Mouse (Mus musculus) kidney, adult 9 months (tissue): Measurements from ENCODE around the gene Hmgb1.

Experiments
- DNase-seq: peaks from one replicate; pipeline ENCODE4 v3.0.0; 2022

Gene Hmgb1

DNA sequence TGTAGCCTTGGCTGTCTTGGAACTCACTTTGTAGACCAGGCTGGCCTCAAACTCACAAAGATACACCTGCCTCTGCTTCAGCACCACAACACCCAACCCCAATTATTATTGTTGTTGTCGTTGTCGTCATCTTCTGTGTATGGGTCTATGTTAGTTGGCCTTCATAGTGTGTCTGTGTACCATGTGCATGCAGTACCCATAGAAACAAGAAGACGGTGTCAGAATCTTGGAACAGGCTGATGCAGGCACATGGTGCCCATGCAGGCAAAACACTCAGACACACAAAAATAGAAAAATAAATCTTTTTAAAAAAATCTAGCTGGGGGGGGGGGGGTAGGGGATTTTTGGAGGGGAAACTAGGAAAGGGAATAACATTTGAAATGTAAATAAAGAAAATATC is 167.1 kb downstream of the Hmgb1 start:
- DNase-seq, result no peak

DNA sequence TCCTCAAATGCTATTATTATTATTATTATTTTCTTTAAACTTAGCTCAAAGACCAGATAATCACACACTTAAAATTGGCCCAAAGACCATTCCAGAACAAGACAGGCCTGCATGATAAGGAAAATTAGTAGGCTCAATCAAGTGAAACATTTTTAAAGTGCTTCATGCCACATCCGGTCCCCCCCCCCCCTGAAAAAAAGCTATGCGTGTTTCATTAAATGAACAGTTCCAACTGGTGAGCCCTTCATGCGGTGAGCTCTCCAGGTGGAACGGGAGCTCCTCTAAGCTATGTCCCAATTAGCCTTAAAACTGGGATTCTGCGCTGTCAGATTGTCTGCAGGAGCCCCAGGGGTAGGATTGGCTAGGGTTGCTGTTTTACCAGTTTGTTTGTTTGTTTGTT is 168.0 kb downstream of the Hmgb1 start:
- no peak for DNase-seq

DNA sequence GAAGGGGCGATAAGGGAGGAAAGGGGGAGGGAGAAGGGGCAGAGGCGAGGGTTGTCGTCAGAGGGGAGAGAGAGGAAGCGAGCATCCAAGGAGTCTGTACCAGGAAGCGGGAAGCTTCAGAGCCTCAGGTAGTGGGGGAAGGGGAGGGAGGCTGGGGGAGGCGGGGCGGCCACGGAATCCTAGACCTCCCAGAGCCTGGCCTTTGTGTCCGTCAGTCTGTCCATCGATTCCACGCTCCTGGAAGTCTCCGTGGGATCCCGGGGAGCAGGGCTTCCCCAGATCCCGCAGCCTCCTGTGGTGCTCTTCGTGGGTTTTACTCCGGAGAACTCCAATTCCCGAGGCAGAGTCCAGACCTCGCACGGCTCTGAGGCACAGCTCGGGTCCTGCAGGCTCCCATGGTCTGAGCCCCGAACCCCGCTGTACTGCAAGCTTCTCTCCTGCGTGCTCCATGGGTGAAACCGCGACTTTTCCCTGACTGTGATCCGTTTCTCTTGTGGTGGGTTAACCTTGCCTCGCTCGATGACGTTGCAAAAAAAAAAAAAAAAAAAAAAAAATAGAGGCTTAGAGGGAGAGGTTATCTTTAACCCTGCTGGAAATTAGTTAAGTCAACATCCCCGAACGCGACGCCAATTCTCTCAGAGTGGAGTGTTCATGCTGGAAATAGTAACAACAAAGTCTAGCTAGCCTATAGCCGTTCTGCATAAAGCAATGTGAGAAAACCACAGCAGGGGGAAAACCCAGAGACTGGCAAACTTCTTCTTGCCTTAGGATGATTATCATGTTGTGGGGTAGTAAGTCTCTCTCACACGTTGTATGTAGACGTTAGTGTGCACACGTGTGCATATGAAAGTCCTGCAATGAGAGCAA is 168.7 kb downstream of the Hmgb1 start:
- no peak for DNase-seq

DNA sequence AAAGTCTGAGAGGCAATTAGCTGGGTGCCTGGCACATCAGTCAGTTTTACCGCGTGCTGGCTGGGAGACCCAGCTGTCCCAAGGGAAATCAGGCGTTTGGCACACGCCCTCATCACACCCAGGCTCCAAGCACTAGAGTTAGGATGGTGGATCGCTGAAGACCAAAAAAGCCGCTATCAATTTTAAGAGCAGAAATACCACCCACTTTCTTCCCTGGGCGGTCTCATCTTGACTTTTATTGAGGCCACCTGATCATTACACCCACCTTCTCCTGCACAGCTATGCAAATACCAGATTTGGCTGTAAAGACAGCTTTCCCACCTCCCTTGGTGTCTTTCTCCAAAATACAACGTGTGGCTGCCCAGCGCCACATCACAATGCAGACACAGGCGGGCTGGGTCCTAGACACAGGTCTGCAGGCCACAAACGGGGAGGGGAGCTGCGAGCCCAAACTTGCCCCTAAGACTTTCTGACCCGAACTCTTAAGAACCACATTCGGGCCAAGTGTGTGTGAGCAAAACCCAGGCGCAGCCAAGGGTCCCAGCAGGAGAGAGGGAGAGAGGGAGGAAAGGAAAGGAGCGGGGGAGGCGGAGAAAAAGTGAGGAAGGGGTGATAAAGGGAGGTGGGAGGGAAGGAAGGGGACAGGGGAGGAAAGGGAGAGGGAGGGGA is 169.6 kb downstream of the Hmgb1 start:
- no peak for DNase-seq

DNA sequence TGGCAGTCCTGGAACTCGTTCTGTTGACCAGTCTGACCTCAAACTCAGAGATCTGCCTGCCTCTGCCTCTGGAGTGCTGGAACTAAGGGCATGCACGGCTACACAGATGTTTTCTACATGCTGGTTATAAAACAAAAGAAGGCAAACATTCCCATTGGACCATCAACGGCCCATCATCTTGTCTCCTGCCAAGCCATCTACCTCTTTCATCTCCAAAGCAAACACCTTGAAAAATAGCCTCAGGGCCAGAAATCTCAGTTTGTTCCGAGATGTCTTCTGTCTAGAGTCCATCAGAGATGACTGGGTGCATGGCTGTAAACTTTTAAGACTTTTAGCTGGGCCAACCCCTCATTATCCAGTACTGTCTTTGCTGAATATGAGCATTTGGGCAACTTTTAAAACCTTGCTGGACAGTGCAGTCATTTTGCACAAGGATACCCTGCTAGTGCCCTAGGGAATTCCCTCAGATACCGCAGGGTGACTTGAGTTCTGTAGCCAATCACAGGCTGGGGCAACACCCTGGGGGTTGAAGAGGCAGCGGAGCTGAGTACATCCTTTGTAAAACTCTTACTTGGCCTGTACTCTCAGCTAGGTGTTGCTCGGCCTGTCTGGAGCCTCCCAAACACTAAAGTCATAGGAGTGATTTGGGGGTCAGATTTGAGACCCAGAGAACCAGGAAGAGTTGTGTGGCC is 170.3 kb downstream of the Hmgb1 start:
- DNase-seq, result no peak

DNA sequence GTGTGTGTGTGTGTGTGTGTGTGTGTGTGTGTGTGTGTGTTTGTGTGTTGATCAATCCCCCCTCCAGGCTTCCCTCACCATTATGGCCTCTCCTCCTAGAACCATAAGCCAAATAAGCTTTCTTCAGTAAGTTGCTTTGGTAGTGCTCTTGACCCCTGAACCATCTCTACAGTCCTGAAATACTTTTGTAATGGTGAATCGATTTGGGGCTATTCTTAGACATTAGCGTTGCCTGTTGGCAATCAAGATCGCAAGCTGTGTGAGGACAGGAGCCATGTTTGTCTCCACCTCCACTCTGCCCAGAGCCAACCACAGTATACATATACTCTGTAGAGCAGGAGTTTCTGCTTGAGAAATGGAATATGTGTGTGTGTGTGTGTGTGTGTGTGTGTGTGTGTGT is 175.2 kb downstream of the Hmgb1 start:
- DNase-seq, result no peak

DNA sequence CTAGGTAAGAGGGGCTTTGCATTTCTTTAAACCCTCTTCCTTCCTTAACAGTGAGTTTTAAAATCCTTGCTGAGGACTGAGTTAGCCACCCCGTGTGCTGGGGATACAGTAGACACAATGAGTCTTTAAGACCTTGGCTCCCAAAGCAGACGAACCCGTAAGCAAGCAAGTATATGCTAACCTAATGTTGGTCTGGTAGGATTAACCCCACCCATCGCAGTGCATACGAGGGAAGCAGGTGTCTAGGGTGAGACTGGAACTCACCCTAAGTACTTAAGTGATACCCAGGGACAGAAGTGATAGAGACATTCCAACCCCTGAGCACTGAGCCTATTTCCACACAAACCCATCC is 177.0 kb downstream of the Hmgb1 start:
- DNase-seq, result no peak

DNA sequence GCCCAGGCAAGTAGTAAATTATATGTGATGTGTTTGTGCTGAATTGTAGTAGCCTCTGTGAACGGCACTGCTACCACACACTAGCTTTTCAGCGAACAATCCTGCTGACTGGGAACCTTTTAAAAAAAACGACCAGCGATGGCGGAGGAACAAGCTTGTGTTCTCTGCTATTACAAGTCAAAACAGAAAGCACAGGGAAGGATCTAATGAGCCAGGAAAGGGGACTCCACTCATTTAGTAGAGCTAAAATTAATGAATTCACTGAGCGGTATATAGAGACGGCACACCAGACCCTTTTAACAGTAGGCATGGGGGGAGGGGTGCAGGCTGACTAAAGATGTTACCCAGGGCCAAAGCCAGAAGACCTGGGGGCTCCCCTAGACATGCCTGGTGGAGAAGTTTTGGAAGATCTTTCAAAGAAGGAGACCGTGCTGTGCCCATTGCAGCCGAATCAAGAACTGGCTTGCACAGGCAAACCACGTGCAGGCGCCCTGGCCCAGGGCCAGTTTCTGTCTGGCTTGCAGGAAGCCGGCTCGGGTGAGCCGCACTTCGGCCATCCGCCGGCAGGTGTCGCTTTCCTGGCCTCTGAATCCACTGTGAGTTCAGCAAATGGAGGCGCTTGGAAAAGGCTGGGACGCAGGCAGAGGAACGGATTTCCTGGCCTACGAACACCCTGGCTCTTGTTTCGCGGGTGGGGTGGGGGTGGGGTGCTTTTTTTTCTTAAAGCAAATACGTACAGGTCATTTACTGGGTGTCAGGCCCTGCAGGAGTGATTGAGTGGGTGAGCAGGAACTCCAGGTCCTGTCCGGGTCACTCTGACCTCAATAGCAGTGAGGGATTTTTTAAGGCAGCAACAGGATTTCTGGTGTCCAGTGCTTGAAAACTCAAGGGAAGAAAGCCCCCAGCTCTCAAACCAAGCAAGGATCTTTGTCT is 177.7 kb downstream of the Hmgb1 start:
- peak; percentile 100 for DNase-seq

DNA sequence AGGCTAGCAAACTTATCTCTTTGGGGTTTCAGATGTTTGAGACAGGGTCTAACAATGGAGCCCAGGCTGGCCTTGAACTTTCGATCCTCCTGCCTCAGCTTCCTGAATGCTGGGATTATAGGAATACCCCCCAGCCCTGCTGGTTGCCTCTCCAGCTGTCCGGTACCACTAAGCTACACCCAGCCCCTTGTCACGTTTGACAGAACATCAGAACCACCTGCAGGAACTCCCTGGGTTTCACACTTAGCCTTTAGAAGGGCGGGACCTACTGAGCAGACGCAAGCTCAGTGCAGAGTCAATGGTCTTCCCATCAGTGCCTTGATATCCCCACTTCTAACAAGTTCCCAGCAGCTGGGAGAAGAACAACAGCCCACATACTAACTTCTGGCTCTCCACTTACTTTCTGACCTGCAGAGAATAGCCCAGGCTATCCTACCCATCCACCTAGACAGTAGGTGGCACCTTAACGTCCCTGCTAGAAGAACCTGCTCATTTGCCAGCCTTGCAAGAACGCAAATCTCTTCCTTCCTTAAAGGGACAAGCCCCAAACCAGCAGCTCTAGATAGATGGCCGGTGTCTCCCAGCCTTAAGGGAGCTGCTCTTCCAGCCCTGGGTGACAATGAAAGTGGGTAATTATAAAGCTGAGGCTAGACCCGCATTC is 178.5 kb downstream of the Hmgb1 start:
- peak; percentile 69 for DNase-seq

DNA sequence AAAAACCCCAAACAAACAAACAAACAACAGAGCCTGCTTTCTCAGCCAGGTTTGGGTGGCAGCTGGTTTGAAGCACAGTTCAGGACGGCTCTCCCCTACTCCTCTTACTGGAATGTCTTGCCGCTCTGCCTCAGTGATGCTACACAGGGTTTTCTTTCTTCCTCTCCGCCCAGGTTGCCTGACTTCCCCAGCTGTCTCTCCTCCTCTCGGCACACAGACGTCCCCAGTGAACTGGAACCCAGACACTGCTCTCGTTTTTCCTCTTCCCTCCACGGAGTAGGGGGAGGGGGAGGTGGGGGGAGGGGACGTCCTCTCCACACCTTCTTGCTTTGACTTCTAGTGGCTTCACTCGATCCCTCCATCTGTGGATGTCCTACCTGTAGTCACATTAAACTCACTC is 179.2 kb downstream of the Hmgb1 start:
- no peak for DNase-seq

DNA sequence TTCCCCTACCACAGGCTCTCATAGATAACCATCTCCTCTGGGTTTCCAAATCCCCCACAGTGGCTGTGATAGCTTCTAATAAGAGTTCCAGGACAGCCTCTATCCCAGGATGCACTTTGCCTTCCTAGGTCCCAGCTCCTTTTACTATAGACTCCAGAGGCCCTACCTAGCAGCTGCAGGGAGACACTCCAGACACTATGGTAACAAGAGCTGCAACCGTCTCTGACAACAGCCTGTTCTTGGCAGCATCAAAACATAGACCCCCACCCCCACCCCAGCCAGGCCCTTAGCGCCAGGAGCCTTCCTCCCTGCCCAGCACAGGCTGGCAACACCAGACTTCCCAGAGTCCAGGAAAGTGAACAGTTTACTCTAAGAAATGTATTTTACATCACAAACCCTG is 181.2 kb downstream of the Hmgb1 start:
- DNase-seq, result no peak

DNA sequence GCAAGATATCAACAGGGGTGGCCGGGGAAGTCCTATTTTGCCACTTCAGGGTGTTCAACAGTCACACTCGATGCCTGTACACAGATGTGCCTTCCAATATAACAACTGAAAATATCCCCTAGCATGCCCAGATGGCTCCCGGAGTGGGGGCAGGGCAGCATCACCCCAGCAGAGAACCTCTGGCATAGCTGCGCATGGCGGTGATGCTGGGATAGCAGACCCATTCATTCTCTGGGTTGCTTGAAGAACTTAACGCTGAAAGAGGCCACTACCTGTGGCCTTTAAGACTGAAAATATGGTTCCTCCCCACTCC is 181.5 kb downstream of the Hmgb1 start:
- no peak for DNase-seq

DNA sequence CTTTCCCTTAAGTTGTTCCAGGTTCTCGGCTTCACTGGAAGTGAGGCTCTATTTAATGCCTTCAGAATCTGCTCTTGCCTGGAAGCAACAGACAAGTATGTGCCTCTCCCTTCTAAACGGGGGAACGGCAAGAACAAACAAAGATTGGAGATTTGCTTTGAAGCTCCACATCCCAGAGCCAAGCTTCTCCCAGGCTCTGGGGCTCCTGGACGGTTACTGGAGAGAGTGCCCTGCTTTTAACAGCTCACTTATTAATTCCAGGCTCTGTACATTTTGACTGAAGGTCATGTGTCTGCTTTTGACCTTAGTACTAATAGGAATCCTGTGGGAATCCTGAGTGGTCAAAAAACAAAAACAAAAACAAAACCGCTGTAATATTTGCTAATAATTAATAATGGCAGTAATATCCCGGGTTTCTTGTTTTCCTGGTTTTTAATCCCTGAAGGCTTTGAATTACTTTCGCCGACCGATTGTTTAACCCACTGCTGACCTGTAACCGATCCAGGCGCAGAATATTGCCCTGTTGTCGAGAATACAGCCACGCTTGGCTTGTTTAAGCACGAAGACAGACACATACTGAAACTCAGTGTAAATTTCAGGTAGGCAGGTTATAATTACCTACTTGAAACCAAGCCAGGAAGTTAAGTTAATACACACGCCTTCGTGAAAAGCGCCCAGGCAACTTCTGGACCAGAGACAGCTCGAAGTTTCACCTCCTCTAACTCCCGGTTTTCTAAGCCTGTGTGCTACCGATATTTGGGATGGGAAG is 182.1 kb downstream of the Hmgb1 start:
- peak; percentile 90 for DNase-seq

DNA sequence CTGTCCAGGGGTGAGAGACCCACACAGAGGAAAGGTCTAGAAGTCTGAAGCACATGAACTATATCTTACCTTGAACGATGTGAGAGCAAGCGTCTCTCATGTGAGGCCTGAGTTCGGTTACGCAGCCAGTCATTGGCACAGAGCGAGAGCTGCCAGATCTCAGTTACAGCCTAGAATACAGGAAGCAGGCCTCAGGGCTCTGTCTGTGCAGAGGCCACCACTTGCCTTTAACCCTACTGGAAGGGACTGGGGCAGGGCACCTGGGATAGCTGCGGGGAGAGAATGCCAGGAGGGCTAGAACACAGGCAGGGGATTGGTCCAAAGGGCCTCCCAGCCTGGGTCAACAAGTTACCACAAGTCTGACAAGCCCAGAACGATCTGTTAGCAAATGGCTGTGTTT is 184.5 kb downstream of the Hmgb1 start:
- no peak for DNase-seq

DNA sequence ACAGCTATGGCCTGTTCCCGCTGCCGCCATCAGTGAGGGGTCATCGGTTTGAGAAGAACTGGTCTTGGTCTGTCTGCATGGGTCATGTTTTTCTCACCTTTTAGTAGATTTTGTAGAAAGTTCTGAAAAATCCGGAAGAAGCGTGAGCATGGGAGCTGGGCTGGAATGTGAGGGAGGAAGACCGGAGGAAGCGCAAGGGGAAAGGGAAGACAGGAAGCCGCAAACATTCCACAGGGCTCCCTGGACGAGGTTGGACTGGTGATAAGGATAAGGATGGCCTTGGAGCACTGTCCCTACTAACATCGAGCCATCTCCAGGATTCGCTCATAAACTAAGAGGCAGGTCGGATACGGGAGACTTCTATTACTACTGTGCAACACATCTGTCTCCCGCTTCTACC is 185.8 kb downstream of the Hmgb1 start:
- DNase-seq, result no peak

DNA sequence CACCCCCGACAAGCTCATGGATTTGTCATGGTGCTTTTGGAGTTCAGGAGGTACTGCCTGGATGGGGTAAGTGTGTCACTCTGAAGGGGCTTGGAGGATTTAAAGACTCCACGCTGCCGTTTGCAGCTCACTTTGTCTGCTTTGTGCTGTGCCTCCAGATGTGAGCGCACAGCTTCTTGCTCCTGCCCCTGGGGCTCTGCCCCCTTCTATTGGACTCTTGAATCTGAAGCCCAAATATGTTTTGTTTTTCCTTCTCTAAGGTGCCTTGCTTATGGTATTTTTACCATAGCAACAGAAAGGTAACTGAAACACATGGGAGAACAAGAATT is 187.6 kb downstream of the Hmgb1 start:
- no peak for DNase-seq
